Mouse (Mus musculus): ENCODE data around the gene Sim1.

DNA sequence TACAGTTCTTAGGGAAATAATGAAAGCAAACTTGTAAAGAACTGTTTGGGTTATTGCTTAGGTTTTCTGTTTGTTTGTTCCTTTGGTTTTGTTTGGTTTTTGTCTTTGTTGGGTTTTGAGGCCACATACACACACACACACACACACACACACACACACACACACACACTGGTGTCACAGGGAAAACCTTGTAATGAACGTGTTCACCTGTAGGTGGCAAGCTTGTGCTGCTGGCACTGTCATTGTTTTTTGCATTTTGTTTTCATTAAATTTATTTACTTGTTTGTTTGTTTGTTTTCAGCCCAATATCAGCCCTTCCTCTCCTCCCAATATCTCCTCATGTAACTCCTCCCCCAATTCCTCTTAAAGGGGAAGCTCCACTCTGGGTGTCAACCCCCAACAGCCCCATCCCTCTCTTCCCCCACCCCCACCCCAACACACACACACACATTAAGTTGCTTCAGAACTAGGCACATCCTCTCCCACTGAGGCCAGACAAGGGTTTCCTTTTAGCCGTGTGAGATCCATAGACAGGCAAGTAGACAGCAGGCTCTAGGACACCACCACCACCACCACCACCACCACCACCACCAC lies 13.0 kb upstream of the Sim1 start:
- TF ChIP-seq GATA1 (IDR thresholded peaks at IDR 0.05; ENCODE audit: low read length) = no peak
- TF ChIP-seq TAL1 (IDR thresholded peaks at IDR 0.05; ENCODE audit: low read length) = no peak
